8 mouse cellular contexts compared by ENCODE assay signal in the genomic region with DNA sequence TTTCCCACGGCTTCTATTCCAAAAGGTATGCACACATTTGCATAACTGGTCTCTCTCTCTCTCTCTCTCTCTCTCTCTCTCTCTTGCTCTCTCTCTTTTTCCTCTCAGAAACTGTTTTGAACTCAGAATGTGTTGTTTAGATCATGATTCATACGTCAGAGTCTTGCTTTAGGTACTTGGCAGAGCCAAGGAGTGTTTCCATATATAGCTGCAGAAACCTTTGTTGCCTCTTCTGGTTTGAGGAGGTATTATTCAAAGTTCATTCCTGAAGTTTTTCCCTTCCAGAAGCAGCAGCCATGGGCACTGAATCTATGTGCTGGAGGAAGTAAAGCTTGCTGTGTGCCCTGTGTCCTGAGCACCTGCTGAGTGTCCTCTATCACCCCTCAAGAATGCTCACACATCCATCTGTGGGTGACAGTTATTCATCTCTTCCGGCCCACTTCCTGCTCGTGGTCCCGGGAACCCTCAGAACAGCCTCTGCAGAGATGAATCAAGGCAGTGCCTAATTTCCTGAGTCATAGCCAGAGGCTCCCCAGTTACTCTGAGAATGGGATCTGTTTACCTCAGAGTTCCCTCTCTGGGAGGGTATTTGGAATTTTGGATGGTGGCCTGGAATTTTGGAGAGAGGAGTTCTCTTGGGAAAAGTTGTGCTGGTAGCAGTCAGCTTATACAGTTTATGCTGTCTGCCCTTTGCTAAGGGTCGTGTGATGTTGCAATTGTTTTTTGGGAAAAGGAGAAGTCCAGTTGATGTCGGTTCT.
DNase-seq lines count a peak whose midpoint lies in the region; ATAC-seq lines count a peak whose summit lies in the region.

No protein-coding gene starts in this region.

- H3K36me3 ChIP-seq in heart, embryonic 12.5 days = no peaks in the 10 kb centered on the region
- no peaks in the 10 kb centered on the region for H3K36me3 ChIP-seq in neural tube, embryonic 15.5 days
- H3K36me3 ChIP-seq in midbrain, embryonic 13.5 days = no peaks in the 10 kb centered on the region

- intact Hi-C loops in heart, postnatal 10 days (cut with DNase I) = no loop called here

- H3K4me2 ChIP-seq in heart, embryonic 12.5 days = no peak overlapping the region
- H3K4me2 ChIP-seq in neural tube, embryonic 15.5 days = no peak overlapping the region
- no peak overlapping the region for H3K4me2 ChIP-seq in midbrain, embryonic 13.5 days (replicated peaks)

- H3K4me3 ChIP-seq in heart, embryonic 12.5 days = no peak overlapping the region
- no peak overlapping the region for H3K4me3 ChIP-seq in neural tube, embryonic 15.5 days (replicated peaks)
- no peak overlapping the region for H3K4me3 ChIP-seq in midbrain, embryonic 13.5 days (replicated peaks)

- H3K27me3 ChIP-seq in heart, embryonic 12.5 days (replicated peaks) = no peaks in the 10 kb centered on the region
- no peaks in the 10 kb centered on the region for H3K27me3 ChIP-seq in neural tube, embryonic 15.5 days (replicated peaks)
- H3K27me3 ChIP-seq in midbrain, embryonic 13.5 days = no peaks in the 10 kb centered on the region

- H3K27ac ChIP-seq in heart, embryonic 12.5 days (ENCODE audit: poor library complexity, severe bottlenecking) = no peak overlapping the region
- no peak overlapping the region for H3K27ac ChIP-seq in neural tube, embryonic 15.5 days (replicated peaks)
- H3K27ac ChIP-seq in midbrain, embryonic 13.5 days = no peak overlapping the region

- peak; percentile 51 to 67 for DNase-seq in heart, adult 18-20 months
- DNase-seq in NIH3T3 (ENCODE audit: low read depth) = peak; percentile 54
- peak; percentile 38 to 44 for DNase-seq in heart, postnatal 10 days
- peak; percentile 41 for DNase-seq in lung, postnatal 25 days (ENCODE audit: low spot score)
- DNase-seq in layer of hippocampus, postnatal 14 days (ENCODE audit: low spot score in 2 of 2) = no peak

- WGBS in heart, embryonic 12.5 days = 39% methylated on average over 7 of the region's 7 CpGs
- WGBS in neural tube, embryonic 15.5 days = 55% methylated on average over 7 of the region's 7 CpGs
- WGBS in midbrain, embryonic 13.5 days = 83% methylated on average over 7 of the region's 7 CpGs

- no peak for ATAC-seq in heart, embryonic 12.5 days (ENCODE audit: insufficient number of reproducible peaks, low FRiP score)
- ATAC-seq in neural tube, embryonic 15.5 days (ENCODE audit: low FRiP score) = no peak
- no peak for ATAC-seq in midbrain, embryonic 13.5 days

- no peak overlapping the region for H3K9ac ChIP-seq in heart, embryonic 12.5 days
- no peak overlapping the region for H3K9ac ChIP-seq in neural tube, embryonic 15.5 days (replicated peaks)
- no peak overlapping the region for H3K9ac ChIP-seq in midbrain, embryonic 13.5 days (replicated peaks)

- H3K9me3 ChIP-seq in heart, embryonic 12.5 days (replicated peaks) = no peaks in the 10 kb centered on the region
- H3K9me3 ChIP-seq in neural tube, embryonic 15.5 days (replicated peaks) = no peaks in the 10 kb centered on the region
- no peaks in the 10 kb centered on the region for H3K9me3 ChIP-seq in midbrain, embryonic 13.5 days

- peaks cover 10% of the 10 kb centered on the region for H3K4me1 ChIP-seq in heart, embryonic 12.5 days (replicated peaks)
- no peaks in the 10 kb centered on the region for H3K4me1 ChIP-seq in neural tube, embryonic 15.5 days
- no peaks in the 10 kb centered on the region for H3K4me1 ChIP-seq in midbrain, embryonic 13.5 days (replicated peaks)

Comparison
In these comparisons a context has a peak if more than half of its experiments do, and no peak if none do; other contexts are left out.
1. DNase-seq: peak in heart, adult 18-20 months (2 of 2), NIH3T3 (single experiment), heart, postnatal 10 days (2 of 2) and lung, postnatal 25 days (single experiment); none in layer of hippocampus, postnatal 14 days (0 of 2).